ENCODE assay signal across 14 mouse cellular contexts in genomic region chr17:42884382-42884781, GRCm38 (mm10). TPM values are rescaled to one million over a fixed set of nuclear protein-coding genes. Genes with fewer than 3 reads are reported as not detected.
DNase-seq lines count a peak whose midpoint lies in the region; ATAC-seq lines count a peak whose summit lies in the region.
"Had no signal": no experiment of that assay in that cellular context is flagged by ENCODE, and none has a peak within 500 bp of the region (broad histone marks: within the 10 kb centered on the region; RNA-seq: fewer than 3 reads in every experiment).

No protein-coding gene starts in this region.

- H3K4me2 ChIP-seq in kidney, embryonic 15.5 days: no peak overlapping the region
- peak overlapping the region; percentile 62 for H3K4me2 ChIP-seq in liver, embryonic 11.5 days
- 0 out of 2 replicates have a peak overlapping the region, but pooled peaks have one; percentile 35 for H3K4me2 ChIP-seq in stomach, embryonic 15.5 days

- H3K9me3 ChIP-seq in kidney, embryonic 15.5 days (replicated peaks): no peaks in the 10 kb centered on the region
- H3K9me3 ChIP-seq in liver, embryonic 11.5 days (ENCODE audit: control insufficient read depth, low read length): no peaks in the 10 kb centered on the region
- H3K9me3 ChIP-seq in stomach, embryonic 15.5 days: no peaks in the 10 kb centered on the region
- H3K9me3 ChIP-seq: midbrain, embryonic 10.5 days had no signal

- H3K36me3 ChIP-seq in kidney, embryonic 15.5 days: no peaks in the 10 kb centered on the region
- no peaks in the 10 kb centered on the region for H3K36me3 ChIP-seq in liver, embryonic 11.5 days (ENCODE audit: control insufficient read depth, insufficient read depth, low read length)
- no peaks in the 10 kb centered on the region for H3K36me3 ChIP-seq in stomach, embryonic 15.5 days
- H3K36me3 ChIP-seq: midbrain, embryonic 10.5 days had no signal

- no peaks in the 10 kb centered on the region for H3K27me3 ChIP-seq in kidney, embryonic 15.5 days
- no peaks in the 10 kb centered on the region for H3K27me3 ChIP-seq in liver, embryonic 11.5 days (replicated peaks; ENCODE audit: control insufficient read depth, insufficient read depth, low read length)
- no peaks in the 10 kb centered on the region for H3K27me3 ChIP-seq in stomach, embryonic 15.5 days (replicated peaks)

- no peak overlapping the region for H3K4me3 ChIP-seq in kidney, embryonic 15.5 days (replicated peaks)
- no peak overlapping the region for H3K4me3 ChIP-seq in liver, embryonic 11.5 days (ENCODE audit: low read depth, low read length)
- H3K4me3 ChIP-seq in stomach, embryonic 15.5 days (replicated peaks): no peak overlapping the region
- H3K4me3 ChIP-seq: left cerebral cortex, adult 2 months; midbrain, embryonic 10.5 days; myocyte had no signal

- H3K9ac ChIP-seq in kidney, embryonic 15.5 days: no peak overlapping the region
- H3K9ac ChIP-seq in liver, embryonic 11.5 days (ENCODE audit: low read depth, low read length): no peak overlapping the region
- H3K9ac ChIP-seq in stomach, embryonic 15.5 days: no peak overlapping the region

- peaks cover 21% of the 10 kb centered on the region for H3K4me1 ChIP-seq in kidney, embryonic 15.5 days
- H3K4me1 ChIP-seq in liver, embryonic 11.5 days (replicated peaks; ENCODE audit: control insufficient read depth, insufficient read depth, low read length): peaks cover 21% of the 10 kb centered on the region
- 0 out of 2 replicates have a peak, but pooled peaks cover 7% of the 10 kb centered on the region for H3K4me1 ChIP-seq in stomach, embryonic 15.5 days
- H3K4me1 ChIP-seq: midbrain, embryonic 10.5 days had no signal

- ATAC-seq in kidney, embryonic 15.5 days (replicated peaks; ENCODE audit: low FRiP score): no peak
- ATAC-seq in liver, embryonic 11.5 days (replicated peaks; ENCODE audit: low FRiP score): peak; percentile 51
- ATAC-seq in stomach, embryonic 15.5 days (ENCODE audit: insufficient read depth, low FRiP score, low read depth): peak; percentile 77

- DNase-seq in kidney, postnatal 36 days: no peak
- peak; percentile 44 for DNase-seq in c-Kit-positive CD71-positive TER-119-positive erythroid progenitor cells, embryonic 14.5 days (ENCODE audit: low spot score)
- no peak for DNase-seq in liver, embryonic 11.5 days (ENCODE audit: low spot score)
- no peak for DNase-seq in gastrocnemius, postnatal 10 days
- no peak for DNase-seq in embryo, embryonic 10 days (ENCODE audit: low spot score)
- DNase-seq: cerebellum, adult 11-12 months; embryo, embryonic 11 days; kidney, postnatal 4 days; right cerebral cortex, postnatal 14 days had no signal

- WGBS in kidney, embryonic 15.5 days: 46% methylated on average over 4 of the region's 4 CpGs
- WGBS in liver, embryonic 11.5 days: 15% methylated on average over 4 of the region's 4 CpGs
- whole genome bisulfite sequencing in stomach, embryonic 15.5 days: 38% methylated on average over 4 of the region's 4 CpGs

- peak overlapping the region; percentile 25 for H3K27ac ChIP-seq in kidney, embryonic 15.5 days
- H3K27ac ChIP-seq in liver, embryonic 11.5 days (ENCODE audit: low read depth, low read length): peak overlapping the region; percentile 64
- peak overlapping the region; percentile 88 for H3K27ac ChIP-seq in stomach, embryonic 15.5 days
- H3K27ac ChIP-seq: left cerebral cortex, adult 2 months; midbrain, embryonic 10.5 days had no signal

RNA-seq across cellular contexts. Expression of gene Cd2ap, which starts 7.9 kb away (rescaled TPM):
- polyA plus RNA-seq in kidney, embryonic 15.5 days (2015; fragmentation: Nextera tagmentation; extraction: Ambion mirVana): 34.2 and 39.9 TPM in 2 replicates
- polyA plus RNA-seq in liver, embryonic 11.5 days (2014; fragmentation: Nextera tagmentation; extraction: Ambion mirVana): 22.2 and 22.7 TPM in 2 replicates
- polyA plus RNA-seq in stomach, embryonic 15.5 days (2015; fragmentation: Nextera tagmentation; extraction: Ambion mirVana): 37.4 and 45.7 TPM in 2 replicates
- 10 to 100 TPM; 22.5 to 30.7 TPM for total RNA-seq in gastrocnemius, postnatal 10 days (2021)

Comparison
In these comparisons a context has a peak if more than half of its experiments do, and no peak if none do; other contexts are left out.
1. H3K27ac ChIP-seq: peak in every context shown above with its lines; median percentile 88 in stomach, embryonic 15.5 days; 64 in liver, embryonic 11.5 days; 25 in kidney, embryonic 15.5 days.